Comparison of ENCODE assay signal across 9 mouse cellular contexts in the genomic region with DNA sequence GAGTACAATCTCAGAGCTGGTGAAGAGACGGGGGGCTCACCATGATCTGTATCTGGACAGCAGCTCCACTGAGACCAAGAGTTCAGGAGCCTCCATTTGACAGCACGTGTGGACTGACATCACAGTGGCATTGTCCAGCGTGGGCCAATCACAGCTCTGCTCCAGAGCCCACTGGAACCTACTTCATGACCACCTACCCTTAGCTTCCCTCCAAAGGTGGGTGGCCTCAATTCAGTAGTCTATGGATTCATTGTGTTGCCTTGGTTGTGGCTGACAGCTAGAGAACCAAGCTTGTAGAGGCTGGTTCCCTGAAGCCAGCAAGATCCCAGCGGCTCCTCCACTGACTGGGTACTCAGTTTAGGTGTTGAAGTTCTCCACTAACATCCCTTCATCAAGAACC. TPM values are rescaled to one million over a fixed set of nuclear protein-coding genes. Genes with fewer than 3 reads are reported as not detected.
DNase-seq lines count a peak whose midpoint lies in the region; ATAC-seq lines count a peak whose summit lies in the region.
"Had no signal": no experiment of that assay in that cellular context is flagged by ENCODE, and none has a peak within 500 bp of the region (broad histone marks: within the 10 kb centered on the region; RNA-seq: fewer than 3 reads in every experiment).

A gene (minus strand): TSS at position 121 of the 400 bp plus-strand sequence.
A gene (plus strand): TSS at position 174 of the 400 bp plus-strand sequence.

- H3K4me2 ChIP-seq in neural tube, embryonic 11.5 days (ENCODE audit: low read depth), result peak within 1 kb of the TSS; percentile 51
- peak within 1 kb of the TSS; percentile 87 for H3K4me2 ChIP-seq in liver, embryonic 13.5 days

- peak within 1 kb of the TSS; percentile 85 for H3K4me3 ChIP-seq in erythroblast, embryonic 14.5 days (replicated peaks)
- H3K4me3 ChIP-seq in neural tube, embryonic 11.5 days (ENCODE audit: low read depth, low read length), result peak within 1 kb of the TSS; percentile 74
- H3K4me3 ChIP-seq in liver, embryonic 13.5 days (replicated peaks), result peak within 1 kb of the TSS; percentile 82

- H3K27me3 ChIP-seq in erythroblast, embryonic 14.5 days (ENCODE audit: control insufficient read depth), result no peaks in the 10 kb centered on the region
- H3K27me3 ChIP-seq in neural tube, embryonic 11.5 days (ENCODE audit: control insufficient read depth, insufficient read depth, low read length), result no peaks in the 10 kb centered on the region
- no peaks in the 10 kb centered on the region for H3K27me3 ChIP-seq in liver, embryonic 13.5 days

- no peaks in the 10 kb centered on the region for H3K9me3 ChIP-seq in erythroblast, embryonic 14.5 days (ENCODE audit: control insufficient read depth, low read length)
- H3K9me3 ChIP-seq in neural tube, embryonic 11.5 days (ENCODE audit: control insufficient read depth, low read length), result no peaks in the 10 kb centered on the region
- no peaks in the 10 kb centered on the region for H3K9me3 ChIP-seq in liver, embryonic 13.5 days (replicated peaks)

- 80% methylated on average over 4 of the region's 4 CpGs for WGBS in neural tube, embryonic 11.5 days
- 74% methylated on average over 4 of the region's 4 CpGs for WGBS in liver, embryonic 13.5 days (ENCODE audit: insufficient replicate concordance)

- no peak for DNase-seq in neural tube, embryonic 11.5 days (ENCODE audit: low spot score)
- DNase-seq in neural tube, embryonic 10.5 days (ENCODE audit: extremely low spot score, low spot score), result no peak
- DNase-seq in liver, embryonic 13.5 days, result no peak
- no peak for DNase-seq in adrenal gland, postnatal 25 days
- DNase-seq in urinary bladder, adult 2 months (ENCODE audit: low spot score), result no peak
- no peak for DNase-seq in left cerebral cortex, postnatal 14 days (ENCODE audit: low spot score in 2 of 2)

- peaks cover 51% of the 10 kb centered on the region for H3K36me3 ChIP-seq in erythroblast, embryonic 14.5 days (ENCODE audit: control insufficient read depth)
- peaks cover 10% of the 10 kb centered on the region for H3K36me3 ChIP-seq in neural tube, embryonic 11.5 days (ENCODE audit: control insufficient read depth, insufficient read depth, low read length)
- H3K36me3 ChIP-seq in liver, embryonic 13.5 days, result peaks cover 57% of the 10 kb centered on the region

- no peak within 1 kb of the TSS for H3K9ac ChIP-seq in neural tube, embryonic 11.5 days (ENCODE audit: low read length)
- peak within 1 kb of the TSS; percentile 87 for H3K9ac ChIP-seq in liver, embryonic 13.5 days

- peaks cover 40% of the 10 kb centered on the region for H3K4me1 ChIP-seq in erythroblast, embryonic 14.5 days (ENCODE audit: control insufficient read depth)
- peaks cover 10% of the 10 kb centered on the region for H3K4me1 ChIP-seq in neural tube, embryonic 11.5 days (ENCODE audit: control insufficient read depth, insufficient read depth, low read length)
- H3K4me1 ChIP-seq in liver, embryonic 13.5 days (replicated peaks), result peaks cover 41% of the 10 kb centered on the region

- intact Hi-C loops in left cerebral cortex, postnatal 14 days (cut with DNase I), result no loop called here

- H3K27ac ChIP-seq in neural tube, embryonic 11.5 days (ENCODE audit: low read depth, low read length), result no peak within 1 kb of the TSS
- peak within 1 kb of the TSS; percentile 83 for H3K27ac ChIP-seq in liver, embryonic 13.5 days

- ATAC-seq in erythroblast, adult 5-6 weeks (replicated peaks; ENCODE audit: low FRiP score, poor library complexity, severe bottlenecking), result no peak
- ATAC-seq in neural tube, embryonic 11.5 days (ENCODE audit: insufficient read depth, low FRiP score, low TSS enrichment), result no peak
- ATAC-seq in liver, embryonic 13.5 days (ENCODE audit: low read depth), result no peak

RNA-seq across cellular contexts. Expression of the first gene that starts in this region (rescaled TPM):
- 0.19 TPM in 1 of 2 replicates, not detected in the other for polyA plus RNA-seq in erythroblast, embryonic 14.5 days (2012)
- total RNA-seq in erythroblast, adult 5-6 weeks (2015; ENCODE audit: low replicate concordance), result not detected in 2 replicates
- not detected in 2 replicates for total RNA-seq in erythroblast, adult 5-6 weeks (2017; ENCODE audit: low replicate concordance)
- polyA plus RNA-seq in neural tube, embryonic 11.5 days (2014; fragmentation: Nextera tagmentation; extraction: Ambion mirVana), result 0.57 TPM in 1 of 2 replicates, not detected in the other
- 0.10 TPM in 1 of 2 replicates, not detected in the other for polyA plus RNA-seq in liver, embryonic 13.5 days (2015; fragmentation: Nextera tagmentation; extraction: Ambion mirVana)
- 0.27 and 0.81 TPM in 2 replicates for total RNA-seq in adrenal gland, postnatal 25 days (2021)
- 0.18 and 0.30 TPM in 2 replicates for polyA plus RNA-seq in urinary bladder, adult 2 months (2012; rRNA removed)
- total RNA-seq in left cerebral cortex, postnatal 14 days (2021), result not detected
- total RNA-seq: neutrophil, adult 5-6 weeks had no signal

RNA-seq across cellular contexts. Expression of the second gene that starts in this region (rescaled TPM):
- polyA plus RNA-seq in erythroblast, embryonic 14.5 days (2012), result 143 and 504 TPM in 2 replicates
- 1,254 and 1,636 TPM in 2 replicates for total RNA-seq in erythroblast, adult 5-6 weeks (2015; ENCODE audit: low replicate concordance)
- total RNA-seq in erythroblast, adult 5-6 weeks (2017; ENCODE audit: low replicate concordance), result 281 and 355 TPM in 2 replicates
- 1,370 and 1,378 TPM in 2 replicates for polyA plus RNA-seq in neural tube, embryonic 11.5 days (2014; fragmentation: Nextera tagmentation; extraction: Ambion mirVana)
- polyA plus RNA-seq in liver, embryonic 13.5 days (2015; fragmentation: Nextera tagmentation; extraction: Ambion mirVana), result 1,350 and 1,469 TPM in 2 replicates
- total RNA-seq in adrenal gland, postnatal 25 days (2021), result 579 and 669 TPM in 2 replicates
- polyA plus RNA-seq in urinary bladder, adult 2 months (2012; rRNA removed), result 1,660 and 1,865 TPM in 2 replicates
- total RNA-seq in left cerebral cortex, postnatal 14 days (2021), result 100 to 1,000 TPM; 492 to 494 TPM
